Mouse (Mus musculus): Measurements from ENCODE around the gene Ucn.

Ucn gene

DNA sequence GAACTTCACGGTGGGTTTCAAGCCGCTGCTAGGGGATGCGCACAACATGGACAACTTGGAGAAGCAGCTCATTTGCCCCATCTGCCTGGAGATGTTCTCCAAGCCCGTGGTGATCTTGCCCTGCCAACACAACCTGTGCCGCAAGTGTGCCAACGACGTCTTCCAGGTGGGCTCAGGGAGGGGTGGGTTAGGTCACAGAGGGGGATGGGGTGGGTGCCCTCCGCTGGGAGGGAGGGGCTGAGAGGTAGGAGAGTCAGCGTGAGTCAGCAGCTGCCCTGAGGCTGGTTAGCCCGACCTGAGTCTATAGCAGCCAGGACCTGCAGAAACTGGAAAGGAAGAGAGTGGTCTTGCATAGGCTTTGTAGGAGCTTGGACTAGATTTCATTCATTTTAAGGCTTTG is 21.7 kb downstream of the Ucn start:
- in situ Hi-C loops (cut with MboI; ENCODE audit: low pct_unique_long_range_greater_than_20kb in 1 of 2, low sequenced_read_pairs in 2 of 2, unreplicated experiment in 1 of 2) = no loop called here

GRCm38 (mm10) chr5:31116354-31116753 is 22.3 kb downstream of the Ucn start, which contains the start of gene Trim54:
TSS of gene Trim54 (plus strand) at chr5:31116712.
- in situ Hi-C loops (cut with MboI; ENCODE audit: low pct_unique_long_range_greater_than_20kb in 1 of 2, low sequenced_read_pairs in 2 of 2, unreplicated experiment in 1 of 2) = no loop called here

DNA sequence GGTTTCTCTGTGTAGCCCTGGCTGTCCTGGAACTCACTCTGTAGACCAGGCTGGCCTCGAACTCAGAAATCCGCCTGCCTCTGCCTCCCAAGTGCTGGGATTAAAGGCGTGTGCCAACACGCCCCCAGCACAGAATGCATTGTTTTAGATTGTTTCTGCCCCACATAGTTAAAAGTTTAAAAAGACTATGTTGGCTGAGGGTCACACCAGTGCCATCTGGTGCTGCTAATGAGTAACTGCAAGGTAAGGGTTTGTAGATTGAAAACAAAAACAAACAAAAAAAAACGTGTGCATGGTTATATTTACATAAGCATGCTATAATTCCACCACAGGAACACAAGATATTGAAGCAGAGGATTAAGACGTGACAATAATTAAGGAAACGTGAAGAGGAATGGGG is 27.8 kb downstream of the Ucn start:
- in situ Hi-C loops (cut with MboI; ENCODE audit: low pct_unique_long_range_greater_than_20kb in 1 of 2, low sequenced_read_pairs in 2 of 2, unreplicated experiment in 1 of 2) = no loop called here

- in situ Hi-C loops (cut with MboI; ENCODE audit: low pct_unique_long_range_greater_than_20kb in 1 of 2, low sequenced_read_pairs in 2 of 2, unreplicated experiment in 1 of 2) = no loop called here
Observed at GRCm38 (mm10) chr5:31108000-31108490, 30.6 kb downstream of the Ucn start, which contains the start of gene Slc30a3. TSS of gene Slc30a3 (minus strand) at chr5:31108237.

DNA sequence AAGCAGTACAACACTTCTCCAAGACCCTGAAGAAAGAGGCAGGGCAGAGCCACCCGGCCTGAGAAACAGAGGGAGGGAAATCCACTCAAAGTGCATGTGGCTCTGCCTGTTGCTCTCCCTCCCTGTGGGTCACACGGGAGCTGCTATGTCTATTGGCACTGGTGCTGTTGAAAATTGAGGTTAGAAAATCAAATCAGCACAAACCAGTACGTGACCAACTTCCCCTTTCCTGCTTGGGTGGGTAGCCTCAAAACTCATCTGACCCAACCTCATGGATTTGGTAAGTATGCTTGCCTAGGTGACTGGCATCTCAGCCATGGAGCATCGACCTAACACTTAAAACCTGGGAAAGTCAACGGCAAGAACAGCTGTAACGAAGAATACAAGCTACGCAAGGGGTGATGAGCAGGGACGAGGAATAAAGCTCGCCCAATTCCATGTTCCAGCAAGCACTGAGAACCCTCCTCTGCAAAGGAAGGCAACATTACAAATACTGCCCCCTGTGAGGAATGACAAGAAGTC is 32.8 kb downstream of the Ucn start, which contains the start of gene Dnajc5g:
TSS of gene Dnajc5g (plus strand) at position 472 of the 522 bp plus-strand sequence.
- in situ Hi-C loops (cut with MboI; ENCODE audit: low pct_unique_long_range_greater_than_20kb in 1 of 2, low sequenced_read_pairs in 2 of 2, unreplicated experiment in 1 of 2) = no loop called here

DNA sequence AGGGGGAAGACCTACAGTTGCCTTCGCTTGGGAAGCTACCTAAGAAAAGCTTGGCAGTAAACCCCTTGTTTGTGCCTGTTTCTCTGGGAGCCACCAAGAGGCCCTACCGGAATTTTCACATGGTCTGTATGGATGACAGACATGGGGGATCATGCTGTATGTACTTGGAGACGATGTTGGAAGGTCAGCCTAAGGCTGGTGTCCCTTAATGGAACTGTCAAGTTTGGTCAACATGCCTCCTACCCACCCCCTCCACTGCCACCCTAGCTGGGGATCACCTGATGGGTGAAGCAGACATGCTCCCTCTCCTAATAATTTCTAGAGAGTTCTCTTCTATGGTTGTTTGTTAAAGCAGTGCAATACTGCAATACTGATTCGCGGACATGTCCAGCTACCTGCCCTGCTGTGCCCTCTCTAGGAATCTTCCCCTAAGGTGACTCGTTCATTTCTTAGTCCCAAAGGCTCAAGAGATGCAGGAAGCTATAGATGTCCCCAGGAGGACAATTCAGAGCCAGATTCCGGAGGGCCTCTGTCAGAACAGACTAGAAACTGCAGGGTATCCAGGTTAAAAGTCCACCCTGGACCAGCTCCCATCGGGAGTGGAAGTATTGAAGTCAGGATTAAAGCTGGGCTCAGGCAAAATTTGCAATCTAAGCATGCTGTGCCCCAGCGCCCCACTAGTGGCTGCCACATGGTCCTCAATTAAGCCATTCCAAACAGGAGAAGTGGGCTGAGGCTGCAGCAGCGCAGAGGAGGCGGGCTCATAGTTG is 42.7 kb downstream of the Ucn start:
- in situ Hi-C loops (cut with MboI; ENCODE audit: low pct_unique_long_range_greater_than_20kb in 1 of 2, low sequenced_read_pairs in 2 of 2, unreplicated experiment in 1 of 2) = no loop called here

GRCm38 (mm10) chr5:31094799-31095691 is 43.6 kb downstream of the Ucn start:
- in situ Hi-C loops (cut with MboI; ENCODE audit: low pct_unique_long_range_greater_than_20kb in 1 of 2, low sequenced_read_pairs in 2 of 2, unreplicated experiment in 1 of 2) = no loop called here

- in situ Hi-C loops (cut with MboI; ENCODE audit: low pct_unique_long_range_greater_than_20kb in 1 of 2, low sequenced_read_pairs in 2 of 2, unreplicated experiment in 1 of 2) = no loop called here
Observed at GRCm38 (mm10) chr5:31094100-31094798, 44.4 kb downstream of the Ucn start.

DNA sequence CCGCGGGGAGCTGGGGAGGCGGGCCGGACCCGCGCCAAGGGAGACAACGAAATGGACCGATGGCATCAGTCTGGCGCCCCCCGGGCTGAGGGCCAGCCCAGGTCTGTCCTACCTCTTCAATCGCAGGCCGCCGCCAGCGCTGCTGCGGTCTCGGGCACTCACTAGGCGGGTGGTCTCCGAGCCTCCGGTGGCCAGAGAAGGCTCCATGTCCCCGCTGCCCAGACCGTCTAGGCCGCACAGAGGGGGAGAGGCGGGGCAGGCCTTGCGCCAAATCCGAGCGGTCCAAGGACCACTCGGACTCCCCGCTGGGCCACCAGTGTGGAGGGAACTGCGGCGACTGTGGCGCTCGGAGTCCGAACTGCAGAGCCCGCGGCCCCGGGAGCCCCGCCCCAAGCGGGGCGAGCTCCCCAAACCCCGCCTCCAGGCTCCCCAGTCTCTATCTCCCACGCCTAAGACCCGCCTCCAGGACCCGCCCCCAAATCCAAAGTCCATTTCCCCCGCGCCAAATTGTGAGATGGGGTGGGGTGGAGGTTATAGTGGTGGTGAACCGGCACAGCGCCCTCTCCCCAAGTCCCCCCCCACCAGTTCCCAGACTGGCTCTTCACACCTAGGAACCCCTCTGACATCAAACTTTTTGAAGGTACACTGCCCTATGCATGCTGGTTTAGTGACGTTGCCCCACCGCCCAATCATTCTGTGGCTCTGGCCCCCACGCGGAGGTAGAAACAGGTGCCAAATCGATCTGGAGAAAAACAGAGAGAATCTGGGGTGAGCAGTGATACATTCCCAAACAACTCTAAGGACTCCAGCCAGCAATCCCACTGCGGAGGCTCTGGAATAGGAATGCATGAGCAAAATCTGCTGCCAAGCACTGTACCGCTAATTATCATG is 45.2 kb downstream of the Ucn start:
- in situ Hi-C loops (cut with MboI; ENCODE audit: low pct_unique_long_range_greater_than_20kb in 1 of 2, low sequenced_read_pairs in 2 of 2, unreplicated experiment in 1 of 2) = no loop called here

- in situ Hi-C loops (cut with MboI; ENCODE audit: low pct_unique_long_range_greater_than_20kb in 1 of 2, low sequenced_read_pairs in 2 of 2, unreplicated experiment in 1 of 2) = no loop called here
Observed at GRCm38 (mm10) chr5:31092231-31092975, 46.2 kb downstream of the Ucn start.

Data from mouse embryonic stem cell (cell line).